Mouse (Mus musculus) kidney, embryonic 14.5 days (tissue): Measurements from ENCODE around the gene Bmp2k. TPM values are rescaled to one million over a fixed set of nuclear protein-coding genes. Genes with fewer than 3 reads are reported as not detected.
"Not testable (repeated sequence)": the region's sequence is repeated elsewhere in the genome, so short reads cannot be mapped to it uniquely, and the experiment has no call there.

ENCODE experiments used
- ATAC-seq: fragments of 200-750 bp; cut with Nextera tagmentation; 2 replicates; pipeline ENCODE4 v1.8.0; 2017; ENCODE audit warnings: moderate number of reproducible peaks, mild to moderate bottlenecking, moderate TSS enrichment, moderate library complexity; ENCODE audit not compliant: low FRiP score, low TSS enrichment
- H3K27ac ChIP-seq: fragments of 300-500 bp; sonication (generic); 2 replicates; pipeline ENCODE4 v1.5.1; 2014; ENCODE audit warnings: low read depth, mild to moderate bottlenecking, low read length, moderate library complexity, mixed read lengths
- H3K27me3 ChIP-seq: fragments of 300-500 bp; sonication (generic); 2 replicates; pipeline ENCODE4 v1.6.1; 2014; ENCODE audit warnings: mild to moderate bottlenecking, low read length; ENCODE audit not compliant: control insufficient read depth, insufficient read depth
- H3K36me3 ChIP-seq: fragments of 300-500 bp; sonication (generic); 2 replicates; pipeline ENCODE4 v1.6.1; 2014; ENCODE audit warnings: low read length, mixed read lengths; ENCODE audit not compliant: control insufficient read depth, insufficient read depth
- H3K4me1 ChIP-seq: fragments of 300-500 bp; sonication (generic); 2 replicates; pipeline ENCODE4 v1.6.1; 2014; ENCODE audit warnings: low read length, mixed read lengths; ENCODE audit not compliant: control insufficient read depth, insufficient read depth
- H3K4me2 ChIP-seq: fragments of 300-500 bp; sonication (generic); replicated peaks from 2 replicates; pipeline ENCODE4 v1.6.1; 2014; ENCODE audit warnings: low read depth, mild to moderate bottlenecking, low read length
- H3K4me3 ChIP-seq: fragments of 300-500 bp; sonication (generic); 2 replicates; pipeline ENCODE4 v1.5.1; 2014; ENCODE audit warnings: mild to moderate bottlenecking, low read length
- H3K9ac ChIP-seq: fragments of 300-500 bp; sonication (generic); 2 replicates; pipeline ENCODE4 v1.6.1; 2014; ENCODE audit warnings: low read depth, mild to moderate bottlenecking, low read length, moderate library complexity
- H3K9me3 ChIP-seq: fragments of 300-500 bp; sonication (generic); 2 replicates; pipeline ENCODE4 v1.6.1; 2016; ENCODE audit warnings: low read length; ENCODE audit not compliant: control insufficient read depth
- WGBS: fragments of 180-500 bp; shearing (Covaris S2); extraction: QIAGEN DNeasy Blood & Tissue Kit; methylation state at CpG from one replicate; pipeline ENCODE4 v1.1.7; 2014; 5-methylcytosine and 5-hydroxymethylcytosine counted together
- polyA plus RNA-seq: library from polyadenylated mRNA; unstranded; fragments of >200 nt; fragmentation: Nextera tagmentation; extraction: Ambion mirVana; gene quantifications from 2 replicates; pipeline ENCODE4 v1.2.1, GENCODE M21; 2014

The Bmp2k gene
- polyA plus RNA-seq, 1 experiment from 2014 or later = 10.9 TPM

DNA sequence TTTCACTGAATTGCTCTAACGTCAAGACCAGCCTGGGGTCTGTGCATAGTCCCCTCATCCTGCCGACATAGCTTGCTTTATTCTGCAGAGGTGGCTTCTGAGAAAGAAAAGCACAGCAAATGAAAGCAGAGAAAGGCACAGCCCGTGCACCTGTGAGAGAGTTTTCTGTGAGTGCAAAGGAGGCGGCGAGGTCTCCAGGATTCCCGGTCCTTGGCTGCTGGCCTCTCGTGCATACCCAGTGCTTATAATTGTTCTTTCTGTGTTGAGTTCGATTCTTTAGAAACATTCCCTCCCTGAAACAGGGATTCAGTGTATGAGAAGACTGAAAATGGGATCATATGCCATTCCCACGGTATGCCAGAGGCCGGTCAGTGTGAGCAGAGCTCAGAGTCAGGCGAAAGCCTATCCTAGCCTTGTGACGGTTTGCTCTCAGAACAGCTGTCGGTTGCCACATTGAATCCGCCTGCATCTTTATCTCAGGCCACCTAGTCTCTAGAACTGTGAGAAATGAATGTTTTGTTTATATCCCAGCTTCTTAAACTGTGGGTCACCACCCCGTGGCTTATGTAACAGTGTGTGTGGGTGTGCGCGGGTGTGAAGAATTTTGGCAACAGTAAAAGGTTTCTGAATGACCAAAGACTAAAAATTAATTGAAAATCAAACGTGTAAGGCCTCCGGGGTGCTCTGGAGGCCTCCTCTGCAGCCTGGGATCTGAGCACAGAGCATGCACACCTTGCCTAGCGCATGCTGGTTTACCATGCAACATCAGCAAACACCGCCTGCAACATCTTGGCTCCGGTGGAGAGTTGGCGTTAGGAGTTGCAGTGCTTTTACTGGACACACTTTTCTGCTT lies 6.9 kb downstream of the Bmp2k start:
- Histone ChIP-seq H3K27me3 (no peaks in the 10 kb centered on the region), H3K27ac (no peak overlapping the region), H3K4me1 (peaks cover 8% of the 10 kb centered on the region; the same call in 1 of the 2 replicates), H3K4me2 (no peak overlapping the region), H3K9me3 (no peaks in the 10 kb centered on the region), H3K9ac (no peak overlapping the region), H3K4me3 (no peak overlapping the region), H3K36me3 (no peaks in the 10 kb centered on the region)
- ATAC-seq = peak; percentile 51; the same call in 1 of the 2 replicates
- WGBS = 70% methylated on average over 23 of the region's 23 CpGs

DNA sequence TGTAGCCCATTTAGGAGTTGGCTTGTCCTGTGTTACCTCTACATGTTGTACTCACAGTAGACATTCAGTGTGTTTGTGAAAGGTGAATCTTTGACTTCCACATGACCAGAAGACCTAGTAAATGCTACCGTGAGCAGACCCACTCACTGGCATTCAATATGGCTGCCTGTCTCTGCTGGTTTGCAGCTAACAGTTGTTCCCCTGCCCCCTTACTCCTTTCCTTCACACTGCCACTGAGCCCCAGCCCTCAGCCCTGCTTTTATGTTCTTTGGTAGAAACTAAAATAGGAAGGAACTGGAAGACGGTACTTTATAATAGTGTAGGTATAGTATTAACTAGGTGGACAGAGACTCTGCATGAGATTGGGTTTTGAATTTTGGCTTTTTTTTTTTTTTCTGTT lies 8.4 kb downstream of the Bmp2k start:
- 87% methylated on average over 2 of the region's 2 CpGs for WGBS
- Histone ChIP-seq H3K4me2 (no peak overlapping the region), H3K4me3 (no peak overlapping the region), H3K9ac (no peak overlapping the region), H3K27ac (no peak overlapping the region), H3K4me1 (peaks cover 8% of the 10 kb centered on the region; the same call in 1 of the 2 replicates), H3K36me3 (no peaks in the 10 kb centered on the region), H3K27me3 (no peaks in the 10 kb centered on the region), H3K9me3 (no peaks in the 10 kb centered on the region)
- ATAC-seq = no peak

DNA sequence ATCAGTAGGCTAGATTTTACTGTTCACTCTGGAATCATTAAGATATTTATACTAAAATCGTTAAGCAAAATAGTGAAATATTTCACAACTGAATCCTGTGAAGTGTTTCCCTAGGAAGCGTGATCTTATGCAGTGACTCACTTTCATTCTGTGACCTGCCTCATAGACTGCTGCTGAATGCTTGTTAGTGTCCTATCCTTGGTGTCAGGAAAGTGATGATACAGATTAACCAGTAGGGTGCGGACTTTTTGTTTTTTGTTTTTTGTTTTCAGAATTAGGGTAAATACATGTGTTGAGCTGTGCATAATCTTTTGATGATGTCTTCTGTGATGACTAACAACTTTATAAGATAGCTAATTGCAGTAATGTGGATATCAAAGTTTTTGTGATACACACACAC lies 9.4 kb downstream of the Bmp2k start:
- no peak for ATAC-seq
- Histone ChIP-seq H3K27ac (no peak overlapping the region), H3K9ac (no peak overlapping the region), H3K9me3 (no peaks in the 10 kb centered on the region), H3K4me1 (peaks cover 8% of the 10 kb centered on the region; the same call in 1 of the 2 replicates), H3K36me3 (no peaks in the 10 kb centered on the region), H3K4me2 (no peak overlapping the region), H3K27me3 (no peaks in the 10 kb centered on the region), H3K4me3 (no peak overlapping the region)
- WGBS = 96% methylated on average over 3 of the region's 3 CpGs

DNA sequence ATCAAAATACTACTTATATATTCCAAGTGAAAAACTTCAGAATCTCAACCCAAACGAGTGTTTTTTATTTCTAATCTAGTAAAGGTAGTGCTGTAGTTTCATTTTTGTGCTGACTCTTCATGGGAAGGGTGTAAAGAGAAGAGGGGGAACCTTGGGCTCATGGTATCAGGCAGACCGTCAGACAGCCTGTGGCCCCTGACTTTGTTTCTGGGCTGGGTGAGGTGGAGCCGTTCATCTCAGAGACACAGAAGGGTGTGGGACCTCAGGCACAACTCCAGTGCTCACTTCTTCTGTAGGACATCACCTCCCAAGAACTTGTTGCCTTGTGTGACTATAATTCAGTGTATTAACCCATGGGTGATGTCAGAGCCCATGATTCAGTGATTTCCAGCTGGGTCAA lies 10.0 kb downstream of the Bmp2k start:
- no peak for ATAC-seq
- H3K36me3 ChIP-seq = no peaks in the 10 kb centered on the region

DNA sequence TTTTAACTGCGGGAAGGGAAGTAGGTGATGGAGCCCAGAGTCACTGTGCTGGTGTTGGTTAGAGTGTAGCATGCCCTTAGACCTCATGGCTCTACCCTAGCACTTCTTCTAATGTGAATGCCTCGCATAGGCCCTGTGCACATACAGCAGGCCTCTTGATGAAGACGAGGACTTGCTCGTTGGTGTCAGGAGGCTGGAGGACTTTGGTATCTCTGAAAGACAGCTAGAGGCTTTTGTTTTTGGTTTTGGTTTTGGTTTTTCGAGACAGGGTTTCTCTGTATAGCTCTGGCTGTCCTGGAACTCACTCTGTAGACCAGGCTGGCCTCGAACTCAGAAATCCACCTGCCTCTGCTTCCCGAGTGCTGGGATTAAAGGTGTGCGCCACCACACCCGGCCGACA lies 11.7 kb downstream of the Bmp2k start:
- not testable (repeated sequence) for H3K27me3 ChIP-seq, H3K9ac ChIP-seq, H3K27ac ChIP-seq, ATAC-seq, H3K4me3 ChIP-seq, H3K9me3 ChIP-seq, H3K4me2 ChIP-seq, H3K36me3 ChIP-seq, H3K4me1 ChIP-seq
- WGBS = 95% methylated on average over 10 of the region's 10 CpGs

More for the DNA sequence above, 10.0 kb downstream of the Bmp2k start:
- Histone ChIP-seq H3K4me2 (no peak overlapping the region), H3K27me3 (no peaks in the 10 kb centered on the region), H3K4me1 (peaks cover 8% of the 10 kb centered on the region; the same call in 1 of the 2 replicates), H3K27ac (no peak overlapping the region), H3K9ac (no peak overlapping the region), H3K9me3 (no peaks in the 10 kb centered on the region), H3K4me3 (no peak overlapping the region)
- WGBS = 88% methylated on average over 3 of the region's 3 CpGs

DNA sequence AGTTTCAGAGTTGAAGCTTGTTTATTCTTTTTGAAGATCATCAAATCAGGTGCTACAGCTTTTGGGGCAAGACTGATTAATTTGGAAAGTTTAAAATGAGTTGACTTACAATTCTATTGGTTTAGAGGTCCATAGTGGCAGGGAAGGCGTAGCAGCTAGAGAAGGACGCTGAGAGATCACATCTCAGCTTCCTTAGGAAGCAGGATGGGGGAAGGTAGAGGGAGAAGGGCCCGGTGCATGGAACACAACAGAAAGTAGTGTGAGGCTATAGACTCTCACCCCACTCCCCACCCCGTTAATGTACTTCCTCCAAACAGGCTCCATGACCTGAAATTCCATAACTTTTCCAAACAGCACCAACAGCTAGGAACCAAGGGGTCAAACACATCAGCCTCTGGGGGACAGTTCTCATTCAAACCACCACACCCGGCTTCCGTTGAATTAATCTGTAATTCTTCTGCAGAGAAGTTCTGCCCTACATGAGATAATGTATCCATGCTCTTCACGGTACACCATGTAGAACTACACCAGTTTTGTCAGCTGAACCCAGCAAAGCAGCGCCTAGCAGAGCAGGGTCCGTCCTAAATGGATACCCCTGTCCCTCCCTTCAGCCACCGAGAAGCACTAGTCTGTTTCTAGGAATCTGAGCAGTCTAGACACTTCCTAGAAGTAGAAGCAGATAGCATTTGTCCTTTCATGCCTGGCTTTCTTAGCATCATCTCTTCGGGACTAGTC lies 12.3 kb downstream of the Bmp2k start:
- Histone ChIP-seq H3K27ac (no peak overlapping the region), H3K4me3 (no peak overlapping the region), H3K27me3 (no peaks in the 10 kb centered on the region), H3K4me2 (no peak overlapping the region), H3K9me3 (no peaks in the 10 kb centered on the region), H3K36me3 (no peaks in the 10 kb centered on the region), H3K9ac (no peak overlapping the region), H3K4me1 (peaks cover under 1% of the 10 kb centered on the region; the same call in 1 of the 2 replicates)
- no peak for ATAC-seq
- 82% methylated on average over 11 of the region's 11 CpGs for WGBS

DNA sequence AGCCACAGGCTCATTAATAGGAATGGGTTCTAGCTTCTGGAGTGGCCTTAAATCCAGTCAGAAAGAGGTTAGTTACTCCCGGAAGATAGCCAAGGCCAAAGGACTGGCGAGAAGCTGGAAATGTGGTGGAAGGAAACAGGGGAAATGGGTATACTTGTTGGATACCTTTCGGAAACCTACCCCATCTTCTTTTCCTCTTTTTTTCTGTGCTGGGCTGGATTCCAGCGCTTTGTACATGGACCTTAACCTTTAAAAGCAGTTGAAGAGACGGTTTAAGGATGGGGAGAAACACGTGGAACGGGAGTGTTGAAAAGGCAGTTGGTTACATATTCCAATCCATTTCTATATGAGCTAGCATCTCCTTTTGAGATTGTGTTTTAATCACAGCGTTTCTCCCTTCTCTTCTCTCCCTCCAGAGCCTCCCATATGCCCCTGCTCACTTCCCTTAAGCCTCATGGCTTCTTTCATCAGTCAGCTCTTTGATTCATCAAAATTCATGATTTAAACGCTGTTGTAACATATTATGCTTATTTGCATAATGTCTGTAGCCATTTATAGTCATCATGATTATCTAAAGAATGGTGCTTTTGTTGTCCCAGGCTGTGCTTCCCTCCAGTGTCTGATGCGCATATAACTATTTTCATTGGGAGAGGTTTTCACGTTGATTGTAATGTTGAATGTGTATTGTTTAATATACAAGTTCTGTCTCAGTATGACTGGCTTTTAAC lies 18.5 kb downstream of the Bmp2k start:
- Histone ChIP-seq H3K27ac (no peak overlapping the region), H3K4me3 (no peak overlapping the region), H3K4me1 (no peaks in the 10 kb centered on the region), H3K27me3 (no peaks in the 10 kb centered on the region), H3K36me3 (no peaks in the 10 kb centered on the region), H3K9me3 (no peaks in the 10 kb centered on the region), H3K9ac (no peak overlapping the region), H3K4me2 (no peak overlapping the region)
- ATAC-seq = no peak
- WGBS = 88% methylated on average over 11 of the region's 11 CpGs

DNA sequence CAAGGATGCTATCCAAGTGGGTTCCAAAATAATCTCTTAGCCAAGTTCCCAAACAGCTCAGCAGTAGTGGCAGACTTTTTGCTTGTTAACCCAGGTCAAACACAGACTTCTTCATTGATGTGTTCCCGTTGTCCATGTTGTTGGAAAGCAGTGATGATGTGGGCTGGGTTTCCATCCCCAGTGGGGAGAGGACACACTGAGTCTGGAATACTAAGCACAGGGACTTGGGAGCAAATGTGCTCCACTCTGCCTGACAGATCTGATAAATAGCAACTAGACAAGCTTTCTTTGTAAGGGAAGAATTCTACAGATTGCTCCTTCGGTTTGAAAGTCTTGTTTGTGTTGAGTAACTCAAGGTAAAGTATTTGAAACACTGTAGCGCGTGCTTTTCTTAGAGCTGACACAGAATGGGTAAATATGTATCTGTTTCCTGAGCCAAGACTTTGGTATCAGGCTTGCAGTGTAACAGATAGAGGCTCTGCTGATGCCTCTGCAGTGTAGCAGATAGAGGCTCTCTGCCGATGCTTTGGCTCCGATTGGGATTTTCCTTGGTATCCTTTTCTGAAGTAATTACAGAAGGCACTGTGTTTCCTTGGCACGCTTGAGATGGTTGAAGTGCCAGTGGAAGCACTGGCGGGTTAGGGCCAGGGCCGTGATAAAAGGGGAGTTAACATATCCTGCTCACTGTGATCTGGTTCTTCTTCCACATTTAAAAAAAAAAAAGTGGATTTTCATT lies 19.5 kb downstream of the Bmp2k start:
- ATAC-seq = no peak
- H3K4me3 ChIP-seq = no peak overlapping the region
- WGBS = 88% methylated on average over 9 of the region's 9 CpGs
- no peak overlapping the region for H3K9ac ChIP-seq
- no peaks in the 10 kb centered on the region for H3K9me3 ChIP-seq
- H3K36me3 ChIP-seq = no peaks in the 10 kb centered on the region
- no peak overlapping the region for H3K27ac ChIP-seq
- no peak overlapping the region for H3K4me2 ChIP-seq
- H3K4me1 ChIP-seq = no peaks in the 10 kb centered on the region
- no peaks in the 10 kb centered on the region for H3K27me3 ChIP-seq
